Mouse (Mus musculus) ES-Bruce4 (cell line): ENCODE results near the gene Prps1l3.

Source experiments
- CTCF ChIP-seq: IDR thresholded peaks from one replicate; pipeline ENCODE4 v1.8.1; 2011; ENCODE audit warnings: low read depth, low read length
- EP300 ChIP-seq: IDR thresholded peaks from 2 replicates; pipeline ENCODE4 v1.6.1; 2011; ENCODE audit warnings: low read depth, low read length; ENCODE audit not compliant: insufficient read depth
- POLR2A ChIP-seq: IDR thresholded peaks from one replicate; pipeline ENCODE4 v1.8.1; 2011; ENCODE audit warnings: low read length; ENCODE audit not compliant: insufficient read depth

- TF ChIP-seq CTCF, result no peak
- no peak for TF ChIP-seq POLR2A
- TF ChIP-seq EP300, result no peak
These were observed 34.0 kb upstream of the Prps1l3 start for GRCm38 (mm10) chr12:57196286-57196607.
